Mouse (Mus musculus) urinary bladder, adult 2 months (tissue): ENCODE measurements around the gene Clint1. TPM values are rescaled to one million over a fixed set of nuclear protein-coding genes. Genes with fewer than 3 reads are reported as not detected.

Experiments
- DNase-seq: peaks from one replicate; pipeline ENCODE4 v3.0.0; 2022; ENCODE audit warnings: low spot score
- polyA plus RNA-seq: library from polyadenylated mRNA; depleted of rRNA; stranded (reverse); fragments of >200 nt; gene quantifications from 2 replicates; pipeline ENCODE4 v1.2.3, GENCODE M21; 2012; rRNA removed

The Clint1 gene
- 72.0 and 74.3 TPM in 2 replicates for polyA plus RNA-seq

- DNase-seq = no peak
Measured at GRCm38 (mm10) chr11:45851516-45852123, at the start of gene Clint1. Clint1 (plus strand) TSS chr11:45852051.

- DNase-seq = no peak
Measured at GRCm38 (mm10) chr11:45804068-45804467, 47.8 kb upstream of the Clint1 start.

GRCm38 (mm10) chr11:45805312-45805772 lies 46.5 kb upstream of the Clint1 start:
- peak; percentile 29 for DNase-seq

- no peak for DNase-seq
Measured at GRCm38 (mm10) chr11:45805810-45806209, 46.0 kb upstream of the Clint1 start.

- DNase-seq = no peak
Measured at GRCm38 (mm10) chr11:45806264-45806663, 45.6 kb upstream of the Clint1 start.

DNA sequence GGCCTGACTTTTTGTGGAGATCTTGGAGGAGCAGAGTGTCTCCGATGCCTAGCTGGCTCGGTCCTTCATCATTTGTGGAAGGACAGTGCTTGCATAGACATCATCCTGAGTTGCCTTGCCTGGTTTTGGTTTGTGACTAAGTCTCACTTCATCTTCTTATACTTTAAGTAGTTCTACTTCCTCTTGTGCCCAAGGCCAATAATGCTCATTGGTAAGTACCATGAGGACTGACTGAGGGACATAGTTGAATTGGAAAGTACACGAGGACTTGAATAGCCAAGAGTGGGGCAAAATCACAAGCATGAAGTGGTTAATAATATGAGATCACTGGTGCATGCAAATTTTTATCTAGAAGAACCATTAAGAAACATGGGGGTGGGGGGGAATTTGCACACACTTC lies 45.0 kb upstream of the Clint1 start:
- DNase-seq = no peak

- DNase-seq = no peak
Measured at GRCm38 (mm10) chr11:45807820-45808219, 44.0 kb upstream of the Clint1 start.

DNA sequence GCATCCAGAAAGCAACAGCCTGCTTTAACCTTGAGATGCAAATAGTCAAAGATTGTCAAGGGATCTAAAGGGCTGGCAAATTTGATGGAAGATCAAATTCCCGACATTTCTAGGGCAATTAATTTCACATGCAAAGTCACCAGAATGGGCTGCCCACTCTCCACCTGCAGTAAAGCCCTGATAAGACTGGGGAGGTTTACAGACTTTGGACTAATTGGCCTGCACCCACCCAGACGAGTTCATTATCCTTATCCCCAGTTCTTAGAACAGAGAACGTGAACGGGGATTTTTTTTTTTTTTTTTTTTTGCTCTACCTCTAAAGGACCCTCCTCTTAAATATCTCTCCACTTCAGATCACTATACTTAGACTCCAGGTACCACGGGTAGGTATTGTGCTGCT lies 42.4 kb upstream of the Clint1 start:
- no peak for DNase-seq

DNA sequence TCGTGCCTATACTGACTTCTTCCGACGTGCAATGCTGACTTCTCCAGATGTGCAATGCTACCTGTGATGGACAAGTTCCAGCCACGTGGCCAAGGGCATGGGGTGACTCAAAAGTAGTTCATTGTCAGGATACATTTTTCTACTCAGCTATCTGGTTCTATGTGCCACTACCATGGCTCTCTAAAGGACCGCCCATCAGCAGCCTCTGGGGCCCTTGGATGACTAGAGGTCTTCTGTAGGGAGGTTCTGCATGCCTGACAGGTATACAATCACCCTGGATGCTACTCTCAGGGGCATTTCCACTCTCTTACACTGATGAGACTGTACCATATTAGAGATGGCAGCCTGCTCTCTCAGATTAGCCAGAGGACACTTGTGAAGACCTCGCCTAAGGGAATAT lies 41.8 kb upstream of the Clint1 start:
- no peak for DNase-seq

GRCm38 (mm10) chr11:45810805-45811204 lies 41.0 kb upstream of the Clint1 start:
- no peak for DNase-seq

- no peak for DNase-seq
Measured at GRCm38 (mm10) chr11:45815603-45816002, 36.2 kb upstream of the Clint1 start.

GRCm38 (mm10) chr11:45816712-45817111 lies 35.1 kb upstream of the Clint1 start:
- DNase-seq = no peak

DNA sequence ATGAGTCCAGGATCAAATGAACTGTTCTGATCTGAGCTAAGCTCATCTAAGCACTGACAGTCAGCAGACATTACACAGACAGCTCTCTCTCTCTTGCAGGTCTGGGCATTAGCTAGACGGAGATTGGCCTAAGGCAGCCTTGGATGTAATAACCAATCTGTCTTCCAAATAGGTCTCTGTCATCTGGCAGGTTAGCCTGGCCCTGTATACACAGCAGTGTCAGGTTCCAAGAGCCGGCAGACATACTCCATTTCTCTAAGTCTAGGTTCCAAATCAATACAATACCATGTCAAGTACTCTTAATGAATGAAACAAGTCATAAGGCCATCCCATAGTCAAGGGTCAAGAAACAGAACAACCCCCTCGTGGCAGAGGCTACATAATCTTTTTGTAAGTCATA lies 33.9 kb upstream of the Clint1 start:
- DNase-seq = no peak

DNA sequence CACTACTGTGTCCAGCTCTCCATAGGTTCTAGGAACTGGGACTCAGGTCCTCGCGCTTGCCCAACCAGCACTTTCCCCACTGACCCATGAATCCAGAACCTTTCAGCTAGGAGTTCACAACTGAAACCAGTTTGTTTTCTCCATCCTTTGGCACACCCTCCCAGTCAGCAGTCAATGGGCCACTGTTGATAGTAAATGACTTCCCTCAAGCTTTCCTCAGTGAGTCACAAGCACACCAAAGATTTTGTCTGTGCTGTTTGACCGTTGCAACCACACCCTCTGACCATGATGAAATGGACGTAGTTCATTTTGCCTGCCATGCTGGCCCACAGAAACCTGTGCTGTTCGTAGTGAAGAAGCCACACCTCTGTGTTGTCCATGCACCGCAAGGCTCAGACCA lies 30.9 kb upstream of the Clint1 start:
- DNase-seq = no peak

DNA sequence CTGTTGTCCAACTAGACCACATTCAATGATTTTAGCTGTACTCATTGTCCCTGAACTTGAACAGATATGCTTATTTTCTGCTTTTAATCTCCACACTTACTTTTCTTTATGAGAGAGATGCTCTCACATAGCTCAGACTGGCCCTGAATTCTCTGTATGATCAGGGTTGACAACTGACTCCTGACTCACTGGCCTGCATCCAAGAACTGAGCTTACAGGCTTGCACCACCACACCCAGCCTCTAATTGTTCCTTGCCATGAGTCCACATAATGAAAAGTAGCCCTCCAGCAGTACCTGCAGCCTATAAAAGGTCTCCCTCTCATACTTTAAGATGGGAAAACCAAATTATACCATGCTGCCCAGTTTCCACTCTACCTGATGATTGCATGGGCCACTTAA lies 21.7 kb upstream of the Clint1 start:
- DNase-seq = no peak

GRCm38 (mm10) chr11:45830743-45831310 lies 21.0 kb upstream of the Clint1 start:
- no peak for DNase-seq

DNA sequence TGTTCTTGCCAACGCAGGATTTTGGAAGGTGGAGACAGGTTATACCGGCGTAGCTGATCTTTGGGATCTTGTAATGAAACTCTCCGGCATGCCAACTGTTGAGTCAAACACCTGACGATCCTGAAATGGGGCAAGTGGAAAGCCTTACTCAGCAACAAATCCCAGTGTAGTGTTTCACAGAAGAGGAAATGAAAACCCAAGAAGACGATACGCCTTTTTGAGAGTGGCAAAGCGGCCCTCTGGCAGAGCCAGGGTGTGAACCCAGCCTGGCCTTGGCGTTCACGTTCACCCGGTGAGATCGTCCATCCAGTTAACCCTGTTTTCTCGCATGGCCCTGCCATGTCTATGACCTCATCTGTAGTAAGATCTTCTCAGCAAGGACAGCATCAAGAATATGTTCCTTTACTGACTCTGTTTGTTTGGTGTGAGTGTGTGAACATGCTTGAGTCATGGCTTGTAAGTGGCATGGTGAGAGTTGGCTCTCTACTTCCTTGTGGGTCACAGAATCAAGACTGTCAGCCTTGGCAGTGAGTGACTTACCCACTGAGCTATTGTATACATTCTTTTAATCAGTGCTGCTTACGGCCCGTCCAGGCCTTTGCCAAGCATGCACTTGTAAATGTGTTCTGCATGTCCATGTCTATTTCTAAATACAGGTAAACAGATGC lies 20.2 kb upstream of the Clint1 start:
- DNase-seq = no peak

DNA sequence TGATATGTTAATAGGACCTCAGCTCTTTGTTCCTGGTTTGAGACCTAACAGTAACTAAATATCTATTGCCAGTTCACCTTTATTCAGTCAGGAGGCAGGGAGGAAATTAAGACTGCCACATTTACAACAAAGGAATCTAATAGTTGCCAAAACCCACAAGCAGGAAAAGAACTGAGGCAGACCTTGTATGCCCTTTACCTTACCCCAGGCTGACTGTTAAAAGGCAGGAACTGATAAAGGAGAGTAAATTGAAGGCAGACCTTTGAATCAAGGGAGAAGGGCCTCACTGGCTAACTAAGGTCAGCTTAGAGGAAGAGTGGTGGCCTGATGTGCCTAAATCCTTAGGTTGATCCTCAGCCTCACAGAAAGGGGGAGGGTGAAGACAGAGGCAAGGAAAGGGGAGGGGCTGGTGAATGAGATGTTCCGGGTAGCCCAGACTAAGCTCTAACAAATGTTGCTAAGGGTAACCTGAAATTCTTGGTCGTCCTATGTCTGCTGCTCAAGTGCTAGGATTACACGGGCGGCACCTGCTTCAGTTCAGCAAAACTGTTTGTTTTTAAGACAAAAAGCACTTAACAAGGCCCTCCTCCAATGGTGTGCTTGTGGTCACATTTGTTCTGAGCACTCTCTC lies 16.1 kb upstream of the Clint1 start:
- no peak for DNase-seq

DNA sequence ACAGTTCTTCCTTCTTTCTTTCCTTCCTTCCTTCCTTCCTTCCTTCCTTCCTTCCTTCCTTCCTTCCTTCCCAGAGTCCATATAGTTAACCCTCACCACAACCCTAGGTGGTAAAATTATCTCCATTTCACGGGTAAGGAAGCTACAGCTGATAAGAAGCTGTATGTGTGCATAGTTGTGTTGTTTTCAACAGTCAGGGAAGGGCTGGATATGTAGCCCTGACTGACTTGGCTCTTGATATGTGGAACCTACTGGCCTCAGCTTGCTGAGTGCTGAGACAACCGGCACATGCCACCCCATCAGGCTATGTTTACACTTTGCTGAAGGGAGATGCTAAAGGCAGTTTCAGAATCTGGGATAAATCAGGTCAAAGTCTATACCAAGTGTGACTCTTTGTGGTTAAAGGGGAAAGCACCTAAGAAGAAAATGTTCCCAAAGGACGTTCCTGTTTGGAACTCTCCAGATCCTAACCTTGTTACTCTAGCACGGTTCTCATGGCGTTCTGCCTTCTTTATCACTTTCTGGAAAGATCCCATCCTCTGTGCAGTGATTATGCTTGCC lies 14.5 kb upstream of the Clint1 start:
- no peak for DNase-seq

DNA sequence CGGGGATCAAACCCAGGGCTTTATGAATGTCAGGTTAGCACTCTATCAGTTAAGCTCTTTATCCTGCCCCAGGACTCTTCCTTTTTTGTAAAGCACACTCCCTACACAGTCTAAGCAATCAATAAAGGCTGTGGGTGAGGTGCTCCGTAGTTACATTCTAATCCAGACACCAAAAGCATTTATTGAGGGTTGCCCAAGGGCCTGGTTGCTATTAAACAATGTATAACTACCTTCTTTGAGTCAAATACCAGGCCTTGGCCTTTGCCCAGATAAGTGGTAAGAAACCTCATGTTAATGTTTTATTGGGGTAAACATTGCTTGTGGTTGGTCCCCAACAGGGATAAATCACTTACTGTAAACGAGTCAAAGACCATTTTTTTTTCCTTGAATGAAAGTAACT lies 13.4 kb upstream of the Clint1 start:
- DNase-seq = no peak

GRCm38 (mm10) chr11:45840332-45840731 lies 11.5 kb upstream of the Clint1 start:
- no peak for DNase-seq

DNA sequence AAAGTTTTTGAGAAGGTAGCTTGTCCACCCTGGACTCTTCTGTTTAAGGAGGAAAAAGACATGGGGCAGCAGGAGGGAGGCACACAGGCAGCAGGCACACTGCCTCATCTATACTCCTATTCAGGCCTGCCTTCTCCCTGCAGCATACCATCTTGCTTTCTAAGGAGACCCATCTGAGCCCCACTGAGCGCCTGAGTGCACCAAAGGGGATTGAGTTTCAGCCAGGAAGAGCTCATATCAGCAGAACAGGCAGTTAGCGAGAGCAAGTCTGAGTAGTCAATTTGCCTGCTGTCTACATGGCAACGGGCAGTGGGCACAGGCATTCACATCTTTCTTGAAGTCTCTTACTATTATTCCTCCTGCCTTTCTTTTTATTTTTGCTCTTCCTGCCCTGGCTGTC lies 5.8 kb upstream of the Clint1 start:
- DNase-seq = no peak

DNA sequence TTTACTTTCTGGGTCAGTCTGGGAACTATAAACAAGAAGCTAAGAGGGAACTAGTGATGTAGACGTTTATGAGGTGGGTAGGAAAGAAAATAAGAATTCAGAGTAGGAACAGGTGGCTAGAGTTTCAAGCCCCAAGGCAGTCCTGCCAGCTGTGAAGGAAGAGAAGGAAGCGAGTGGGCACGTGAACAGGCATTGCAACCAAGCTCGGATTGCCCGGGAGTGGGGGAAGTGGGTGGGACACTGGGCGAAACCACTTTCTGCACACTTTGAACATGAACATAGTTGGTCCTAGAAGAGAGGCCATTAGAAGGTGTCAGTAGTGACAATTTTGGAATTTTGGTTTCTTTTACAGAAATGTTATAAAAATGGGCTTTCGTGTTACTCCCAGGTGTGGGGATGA lies 4.3 kb upstream of the Clint1 start:
- no peak for DNase-seq
